Mouse (Mus musculus) MEL (cell line): ENCODE results near the gene Dio2. TPM values are rescaled to one million over a fixed set of nuclear protein-coding genes. Genes with fewer than 3 reads are reported as not detected.

Source experiments
- DNase-seq: peaks from one replicate; pipeline ENCODE4 v3.0.0; 2011; ENCODE audit warnings: low read depth, low spot score
- H3K27ac ChIP-seq: 2 replicates; pipeline ENCODE4 v1.5.1; 2012; ENCODE audit warnings: low read depth, mild to moderate bottlenecking, control low read depth, low read length, moderate library complexity; ENCODE audit not compliant: control insufficient read depth
- H3K27me3 ChIP-seq, 2 experiments: fragments of 150-350 bp in 1 of 2; sonication (generic) in 1 of 2; 2 replicates each; pipeline ENCODE4 v1.6.1; 2012; ENCODE audit warnings: low read length in 2 of 2, mild to moderate bottlenecking in 2 of 2, improper control_type of control experiment in 1 of 2, moderate library complexity in 1 of 2; ENCODE audit not compliant: insufficient read depth in 2 of 2, control insufficient read depth in 1 of 2
- H3K36me3 ChIP-seq, 2 experiments: 2 replicates each; pipeline ENCODE4 v1.6.1; 2012 to 2014; ENCODE audit warnings: low read length in 2 of 2, improper control_type of control experiment in 1 of 2, inconsistent platforms in 1 of 2, mild to moderate bottlenecking in 1 of 2; ENCODE audit not compliant: insufficient read depth in 2 of 2, control insufficient read depth in 1 of 2
- H3K4me1 ChIP-seq, 2 experiments: fragments of 150-350 bp in 1 of 2; sonication (generic) in 1 of 2; 2 replicates each; pipeline ENCODE4 v1.6.1; 2012; ENCODE audit warnings: low read length in 2 of 2, improper control_type of control experiment in 1 of 2, mild to moderate bottlenecking in 1 of 2; ENCODE audit not compliant: insufficient read depth in 2 of 2, control insufficient read depth in 1 of 2
- H3K4me3 ChIP-seq, 2 experiments: fragments of 150-350 bp in 1 of 2; sonication (generic) in 1 of 2; 2 replicates each; pipeline ENCODE4 v1.5.1; 2012; ENCODE audit warnings: low read depth in 2 of 2, low read length in 2 of 2, mild to moderate bottlenecking in 2 of 2, moderate library complexity in 2 of 2, control low read depth in 1 of 2, improper control_type of control experiment in 1 of 2; ENCODE audit not compliant: control insufficient read depth in 1 of 2, insufficient read depth in 1 of 2
- H3K79me2 ChIP-seq: 2 replicates; pipeline ENCODE4 v1.6.1; 2012; ENCODE audit warnings: mild to moderate bottlenecking, low read length, moderate library complexity; ENCODE audit not compliant: control insufficient read depth, poor library complexity, insufficient read depth
- H3K9ac ChIP-seq: 2 replicates; pipeline ENCODE4 v1.6.1; 2012; ENCODE audit warnings: low read depth, mild to moderate bottlenecking, control low read depth, low read length, moderate library complexity; ENCODE audit not compliant: control insufficient read depth, poor library complexity, severe bottlenecking
- H3K9me3 ChIP-seq: fragments of 150-350 bp; sonication (generic); replicated peaks from 2 replicates; pipeline ENCODE4 v1.6.1; 2012; ENCODE audit warnings: mild to moderate bottlenecking, low read length, improper control_type of control experiment, moderate library complexity; ENCODE audit not compliant: insufficient read depth
- BHLHE40 ChIP-seq: IDR thresholded peaks from 2 replicates; pipeline ENCODE4 v1.6.1; 2012; ENCODE audit warnings: low read depth, mild to moderate bottlenecking, inconsistent platforms, low read length, improper control_type of control experiment, borderline replicate concordance
- CHD2 ChIP-seq: IDR thresholded peaks from 2 replicates; pipeline ENCODE4 v1.6.1; 2011; ENCODE audit warnings: low read length, improper control_type of control experiment
- CTCF ChIP-seq, 3 experiments: IDR thresholded peaks in 2 of 3; conservative IDR thresholded peaks in 1 of 3; 2 replicates each; pipeline ENCODE4 v1.5.1; 2011 to 2012; ENCODE audit warnings: low read length in 3 of 3, low read depth in 2 of 3, mild to moderate bottlenecking in 2 of 3, improper control_type of control experiment in 1 of 3, inconsistent platforms in 1 of 3, mixed read lengths in 1 of 3, moderate library complexity in 1 of 3; ENCODE audit not compliant: control insufficient read depth in 1 of 3, insufficient read depth in 1 of 3, poor library complexity in 1 of 3, severe bottlenecking in 1 of 3
- EP300 ChIP-seq, 2 experiments: IDR thresholded peaks; 2 replicates each; pipeline ENCODE4 v1.6.1; 2011; ENCODE audit warnings: improper control_type of control experiment in 2 of 2, low read length in 2 of 2, low read depth in 1 of 2, mild to moderate bottlenecking in 1 of 2
- GABPA ChIP-seq: IDR thresholded peaks from 2 replicates; pipeline ENCODE4 v1.6.1; 2012; ENCODE audit warnings: low read depth, mild to moderate bottlenecking, inconsistent platforms, low read length, improper control_type of control experiment, moderate library complexity
- GATA1 ChIP-seq: IDR thresholded peaks from 2 replicates; pipeline ENCODE4 v1.6.1; 2011; ENCODE audit warnings: low read depth, low read length, improper control_type of control experiment
- HCFC1 ChIP-seq: IDR thresholded peaks from 2 replicates; pipeline ENCODE4 v1.6.1; 2012; ENCODE audit warnings: low read depth, mild to moderate bottlenecking, inconsistent platforms, low read length, improper control_type of control experiment, moderate library complexity
- JUND ChIP-seq: IDR thresholded peaks from 2 replicates; pipeline ENCODE4 v1.6.1; 2011; ENCODE audit warnings: low read depth, mild to moderate bottlenecking, improper control_type of control experiment, low read length
- KAT2A ChIP-seq: conservative IDR thresholded peaks from 2 replicates; pipeline ENCODE4 v1.6.1; 2012; ENCODE audit warnings: low read depth, low read length, improper control_type of control experiment, inconsistent platforms
- MEF2A ChIP-seq: IDR thresholded peaks from 2 replicates; pipeline ENCODE4 v1.6.1; 2014; ENCODE audit warnings: low read depth, mild to moderate bottlenecking, inconsistent platforms, low read length, improper control_type of control experiment; ENCODE audit not compliant: poor library complexity, insufficient replicate concordance, severe bottlenecking; ENCODE audit errors: extremely low read depth
- MXI1 ChIP-seq: IDR thresholded peaks from 2 replicates; pipeline ENCODE4 v1.6.1; 2011; ENCODE audit warnings: mild to moderate bottlenecking, low read depth, low read length, improper control_type of control experiment
- MYB ChIP-seq: IDR thresholded peaks from 2 replicates; pipeline ENCODE4 v1.6.1; 2011; ENCODE audit warnings: mild to moderate bottlenecking, low read depth, low read length, improper control_type of control experiment
- POLR2AphosphoS2 ChIP-seq: IDR thresholded peaks from 2 replicates; pipeline ENCODE4 v1.6.1; 2011; ENCODE audit warnings: low read length, improper control_type of control experiment
- POLR2AphosphoS5 ChIP-seq: IDR thresholded peaks from 2 replicates; pipeline ENCODE4 v1.6.1; 2012; ENCODE audit warnings: low read depth, borderline replicate concordance, mild to moderate bottlenecking, inconsistent platforms, low read length, moderate library complexity, mixed read lengths
- RAD21 ChIP-seq: IDR thresholded peaks from 2 replicates; pipeline ENCODE4 v1.6.1; 2011; ENCODE audit warnings: mild to moderate bottlenecking, low read depth, low read length, improper control_type of control experiment
- SIN3A ChIP-seq: IDR thresholded peaks from 2 replicates; pipeline ENCODE4 v1.6.1; 2012; ENCODE audit warnings: low read length, improper control_type of control experiment, inconsistent platforms
- SMC3 ChIP-seq: IDR thresholded peaks from 2 replicates; pipeline ENCODE4 v1.6.1; 2011; ENCODE audit warnings: low read depth, low read length, improper control_type of control experiment
- TBP ChIP-seq: IDR thresholded peaks from 2 replicates; pipeline ENCODE4 v1.8.0; 2011; ENCODE audit warnings: low read depth, low read length, improper control_type of control experiment
- ZC3H11A ChIP-seq: IDR thresholded peaks from 2 replicates; pipeline ENCODE4 v1.6.1; 2012; ENCODE audit warnings: low read depth, mild to moderate bottlenecking, inconsistent platforms, low read length, improper control_type of control experiment
- ZKSCAN1 ChIP-seq: IDR thresholded peaks from 2 replicates; pipeline ENCODE4 v1.6.1; 2012; ENCODE audit warnings: low read depth, mild to moderate bottlenecking, inconsistent platforms, low read length, improper control_type of control experiment, moderate library complexity
- polyA plus RNA-seq, 2 experiments: library from polyadenylated mRNA; stranded (reverse) in 1 of 2; unstranded in 1 of 2; fragments of >175 nt in 1 of 2; fragments of >200 nt in 1 of 2; gene quantifications; 2 replicates each; pipeline versions ENCODE4 v1.2.1 to v1.2.4; 2012; ENCODE audit warnings: low replicate concordance in 2 of 2, low read depth in 1 of 2; ENCODE audit not compliant: insufficient read length in 2 of 2, insufficient read depth in 1 of 2, missing spikeins in 1 of 2
- total RNA-seq: library from RNA; depleted of rRNA; stranded (reverse); fragments of 300-350 nt; gene quantifications from 2 replicates; pipeline ENCODE4 v1.2.3, GENCODE M21; 2012

Dio2 gene
- total and polyA plus RNA-seq, 3 experiments, result 0.03 to 0.04 TPM; not detected in 1

DNA sequence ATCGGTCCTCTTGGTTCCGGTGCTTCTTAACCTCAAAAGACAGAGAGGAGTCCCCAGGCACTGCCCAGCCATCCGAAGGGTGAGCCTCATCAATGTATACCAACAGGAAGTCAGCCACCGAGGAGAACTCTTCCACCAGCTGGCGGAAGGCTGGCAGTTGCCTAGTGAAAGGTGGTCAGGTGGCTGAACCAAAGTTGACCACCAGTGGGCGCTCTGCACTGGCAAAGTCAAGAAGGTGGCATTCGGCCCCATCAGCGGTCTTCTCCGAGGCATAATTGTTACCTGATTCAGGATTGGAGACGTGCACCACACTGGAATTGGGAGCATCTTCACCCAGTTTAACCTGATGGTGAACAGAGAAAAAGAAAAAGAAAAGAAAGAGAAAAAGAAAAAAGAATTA lies 8.6 kb downstream of the Dio2 start:
- no peaks in the 10 kb centered on the region for H3K4me1 ChIP-seq
- no peaks in the 10 kb centered on the region for H3K79me2 ChIP-seq
- H3K9ac ChIP-seq, result no peak overlapping the region
- H3K27me3 ChIP-seq, result no peaks in the 10 kb centered on the region; a peak in 1 of 4 replicates
- H3K4me3 ChIP-seq, result no peak overlapping the region
- peak; percentile 45 for DNase-seq
- peak; percentile 67 for TF ChIP-seq SMC3
- no peak for TF ChIP-seq KAT2A
- TF ChIP-seq ZKSCAN1, result no peak
- peak; percentile 28 for TF ChIP-seq ZC3H11A
- peak; percentile 49 for TF ChIP-seq RAD21
- peak; percentile 65 to 84 (median 67) for TF ChIP-seq CTCF (IDR thresholded peaks at IDR 0.05 in 2 of 3, conservative IDR thresholded peaks at IDR 0.05 in 1 of 3; ENCODE audit: control insufficient read depth in 1 of 3, insufficient read depth in 1 of 3, low read depth in 2 of 3, low read length in 3 of 3, poor library complexity in 1 of 3, severe bottlenecking in 1 of 3)
- no peaks in the 10 kb centered on the region for H3K36me3 ChIP-seq
- no peaks in the 10 kb centered on the region for H3K9me3 ChIP-seq
- no peak overlapping the region for H3K27ac ChIP-seq

- Histone ChIP-seq H3K79me2 (no peaks in the 10 kb centered on the region), H3K4me1 (no peaks in the 10 kb centered on the region), H3K9me3 (no peaks in the 10 kb centered on the region), H3K9ac (no peak overlapping the region), H3K4me3 (no peak overlapping the region), H3K27ac (no peak overlapping the region), H3K36me3 (no peaks in the 10 kb centered on the region), H3K27me3 (no peaks in the 10 kb centered on the region; a peak in 1 of 4 replicates)
- DNase-seq, result no peak
- TF ChIP-seq ZC3H11A (no peak), CTCF (IDR thresholded peaks at IDR 0.05 in 2 of 3, conservative IDR thresholded peaks at IDR 0.05 in 1 of 3; ENCODE audit: control insufficient read depth in 1 of 3, insufficient read depth in 1 of 3, low read depth in 2 of 3, low read length in 3 of 3, poor library complexity in 1 of 3, severe bottlenecking in 1 of 3) (no peak), KAT2A (no peak), JUND (no peak), POLR2AphosphoS2 (no peak), CHD2 (no peak), ZKSCAN1 (no peak), GABPA (no peak), BHLHE40 (no peak), MXI1 (no peak), POLR2AphosphoS5 (no peak), EP300 (IDR thresholded peaks at IDR 0.05; ENCODE audit: low read depth in 1 of 2, low read length in 2 of 2) (no peak), SIN3A (no peak), MYB (no peak), HCFC1 (no peak), GATA1 (no peak), TBP (no peak), MEF2A (no peak)
Measured at GRCm38 (mm10) chr12:90725107-90725506, 13.1 kb downstream of the Dio2 start.
